11 mouse cellular contexts compared by ENCODE assay signal in the genomic region with DNA sequence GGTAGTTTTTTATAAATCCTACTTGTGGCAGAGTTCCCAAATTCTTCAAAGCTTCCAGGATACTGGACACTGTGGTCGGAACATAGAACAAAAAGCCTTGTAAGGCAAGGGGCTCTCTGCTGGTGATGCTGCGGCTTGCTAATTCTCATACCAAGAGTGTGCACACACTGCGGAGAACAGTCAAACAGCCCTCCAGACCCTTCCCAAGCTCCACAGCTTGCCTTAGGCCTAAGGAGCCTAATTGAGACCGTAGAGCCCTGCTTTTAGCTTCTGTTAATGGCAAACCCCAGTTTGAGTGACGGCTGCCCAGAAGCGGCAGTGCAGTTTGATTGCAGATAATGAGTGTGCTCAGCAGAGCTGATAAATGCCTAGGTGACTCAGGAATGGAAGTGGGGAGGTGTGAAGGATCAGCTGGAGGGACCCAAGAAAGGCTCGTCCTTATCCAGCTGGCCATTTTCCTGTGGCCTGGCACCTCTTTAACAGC. TPM values are rescaled to one million over a fixed set of nuclear protein-coding genes. Genes with fewer than 3 reads are reported as not detected.
A peak's percentile ranks its signal among the peaks of the same experiment; 100 is the strongest.
DNase-seq lines count a peak whose midpoint lies in the region; ATAC-seq lines count a peak whose summit lies in the region.
"Had no signal": no experiment of that assay in that cellular context is flagged by ENCODE, and none has a peak within 500 bp of the region (broad histone marks: within the 10 kb centered on the region; RNA-seq: fewer than 3 reads in every experiment).

No protein-coding gene starts in this region.

- H3K4me1 ChIP-seq in heart, embryonic 10.5 days, result peaks cover 24% of the 10 kb centered on the region
- H3K4me1 ChIP-seq in midbrain, embryonic 13.5 days (replicated peaks), result peaks cover 11% of the 10 kb centered on the region; the same call in 1 of the 2 replicates
- H3K4me1 ChIP-seq in midbrain, embryonic 10.5 days, result 0 out of 2 replicates have a peak, but pooled peaks cover 3% of the 10 kb centered on the region
- peaks cover 11% of the 10 kb centered on the region; the same call in 1 of the 2 replicates for H3K4me1 ChIP-seq in kidney, embryonic 14.5 days (ENCODE audit: control insufficient read depth, insufficient read depth, low read length)
- peaks cover 7% of the 10 kb centered on the region; the same call in 1 of the 2 replicates for H3K4me1 ChIP-seq in stomach, embryonic 15.5 days

- H3K9me3 ChIP-seq in heart, embryonic 10.5 days, result no peaks in the 10 kb centered on the region
- no peaks in the 10 kb centered on the region for H3K9me3 ChIP-seq in midbrain, embryonic 13.5 days
- H3K9me3 ChIP-seq in midbrain, embryonic 10.5 days (replicated peaks), result no peaks in the 10 kb centered on the region
- H3K9me3 ChIP-seq in kidney, embryonic 14.5 days (ENCODE audit: control insufficient read depth, low read length), result no peaks in the 10 kb centered on the region
- no peaks in the 10 kb centered on the region for H3K9me3 ChIP-seq in stomach, embryonic 15.5 days

- peak overlapping the region; percentile 79; the same call in 1 of the 2 replicates for H3K27ac ChIP-seq in heart, embryonic 10.5 days
- H3K27ac ChIP-seq in midbrain, embryonic 13.5 days, result peak overlapping the region; percentile 56; the same call in 1 of the 2 replicates
- no peak overlapping the region for H3K27ac ChIP-seq in midbrain, embryonic 10.5 days (replicated peaks)
- no peak overlapping the region for H3K27ac ChIP-seq in kidney, embryonic 14.5 days (ENCODE audit: low read depth, low read length)
- peak overlapping the region; percentile 35; the same call in 1 of the 2 replicates for H3K27ac ChIP-seq in stomach, embryonic 15.5 days

- peak; percentile 85 for ATAC-seq in midbrain, embryonic 13.5 days
- peak; percentile 41; the same call in 1 of the 2 replicates for ATAC-seq in kidney, embryonic 14.5 days (ENCODE audit: low FRiP score, low TSS enrichment)
- no peak; the same call in 1 of the 2 replicates for ATAC-seq in stomach, embryonic 15.5 days (ENCODE audit: insufficient read depth, low FRiP score, low read depth)
- ATAC-seq: CD4-positive, CD25-positive, alpha-beta regulatory T cell, adult 4 months had no signal

- 31% methylated on average over 7 of the region's 7 CpGs for WGBS in heart, embryonic 10.5 days
- 41% methylated on average over 7 of the region's 7 CpGs for WGBS in midbrain, embryonic 13.5 days
- WGBS in midbrain, embryonic 10.5 days, result 61% methylated on average over 7 of the region's 7 CpGs
- 44% methylated on average over 7 of the region's 7 CpGs for WGBS in kidney, embryonic 14.5 days
- WGBS in stomach, embryonic 15.5 days, result 45% methylated on average over 7 of the region's 7 CpGs

- no peak for DNase-seq in heart, embryonic 10.5 days (ENCODE audit: low spot score)
- DNase-seq in heart, postnatal 25 days (ENCODE audit: low spot score), result no peak
- no peak for DNase-seq in midbrain, embryonic 10.5 days (ENCODE audit: low spot score)
- no peak for DNase-seq in thymus, postnatal 36 days
- DNase-seq in layer of hippocampus, postnatal 14 days (ENCODE audit: low spot score in 2 of 2), result no peak
- DNase-seq: cerebellum, postnatal 36 days had no signal

- no peaks in the 10 kb centered on the region for H3K27me3 ChIP-seq in heart, embryonic 10.5 days (ENCODE audit: insufficient read depth, poor library complexity, severe bottlenecking)
- H3K27me3 ChIP-seq in midbrain, embryonic 13.5 days, result no peaks in the 10 kb centered on the region
- no peaks in the 10 kb centered on the region for H3K27me3 ChIP-seq in midbrain, embryonic 10.5 days (ENCODE audit: low read depth, poor library complexity, severe bottlenecking)
- no peaks in the 10 kb centered on the region for H3K27me3 ChIP-seq in kidney, embryonic 14.5 days (ENCODE audit: control insufficient read depth, insufficient read depth, low read length)
- H3K27me3 ChIP-seq in stomach, embryonic 15.5 days (replicated peaks), result no peaks in the 10 kb centered on the region

- H3K36me3 ChIP-seq in heart, embryonic 10.5 days, result no peaks in the 10 kb centered on the region
- H3K36me3 ChIP-seq in midbrain, embryonic 13.5 days, result no peaks in the 10 kb centered on the region
- H3K36me3 ChIP-seq in midbrain, embryonic 10.5 days, result no peaks in the 10 kb centered on the region
- no peaks in the 10 kb centered on the region for H3K36me3 ChIP-seq in kidney, embryonic 14.5 days (ENCODE audit: control insufficient read depth, insufficient read depth, low read length)
- H3K36me3 ChIP-seq in stomach, embryonic 15.5 days, result no peaks in the 10 kb centered on the region

- intact Hi-C loops in heart, postnatal 25 days (cut with DNase I), result no loop called here

- H3K4me2 ChIP-seq in midbrain, embryonic 13.5 days (replicated peaks), result no peak overlapping the region
- H3K4me2 ChIP-seq in kidney, embryonic 14.5 days (replicated peaks; ENCODE audit: low read depth, low read length), result no peak overlapping the region
- H3K4me2 ChIP-seq in stomach, embryonic 15.5 days, result no peak overlapping the region

- H3K9ac ChIP-seq in midbrain, embryonic 13.5 days (replicated peaks), result no peak overlapping the region
- H3K9ac ChIP-seq in kidney, embryonic 14.5 days (ENCODE audit: low read depth, low read length), result no peak overlapping the region
- no peak overlapping the region for H3K9ac ChIP-seq in stomach, embryonic 15.5 days

- no peak overlapping the region for H3K4me3 ChIP-seq in heart, embryonic 10.5 days
- H3K4me3 ChIP-seq in midbrain, embryonic 13.5 days (replicated peaks), result no peak overlapping the region
- no peak overlapping the region for H3K4me3 ChIP-seq in midbrain, embryonic 10.5 days
- H3K4me3 ChIP-seq in kidney, embryonic 14.5 days (ENCODE audit: low read length), result no peak overlapping the region
- no peak overlapping the region for H3K4me3 ChIP-seq in stomach, embryonic 15.5 days (replicated peaks)

RNA-seq across cellular contexts. Expression of a gene that starts 52.7 kb away (rescaled TPM):
- 0.29 and 0.36 TPM in 2 replicates for polyA plus RNA-seq in heart, embryonic 10.5 days (2016; fragmentation: Nextera tagmentation; extraction: Ambion mirVana)
- 1 to 10 TPM in 1 of 2 experiments, under 1 TPM in 1; 0.36 to 1.2 TPM for total RNA-seq in heart, postnatal 25 days (2021)
- polyA plus RNA-seq in midbrain, embryonic 13.5 days (2015; fragmentation: Nextera tagmentation; extraction: Ambion mirVana), result 9.7 and 10.4 TPM in 2 replicates
- 1.0 and 2.6 TPM in 2 replicates for polyA plus RNA-seq in midbrain, embryonic 10.5 days (2016; fragmentation: Nextera tagmentation; extraction: Ambion mirVana)
- 4.2 and 4.3 TPM in 2 replicates for polyA plus RNA-seq in kidney, embryonic 14.5 days (2014; fragmentation: Nextera tagmentation; extraction: Ambion mirVana)
- 0.57 and 1.7 TPM in 2 replicates for polyA plus RNA-seq in stomach, embryonic 15.5 days (2015; fragmentation: Nextera tagmentation; extraction: Ambion mirVana)
- 10 to 100 TPM; 61.0 to 72.8 TPM for total RNA-seq in layer of hippocampus, postnatal 14 days (2021)
- total RNA-seq: monocyte, adult 5-6 weeks had no signal

Comparison
In these comparisons a context has a peak if more than half of its experiments do, and no peak if none do; other contexts are left out.
1. H3K27ac ChIP-seq: peak in heart, embryonic 10.5 days (single experiment), midbrain, embryonic 13.5 days (single experiment) and stomach, embryonic 15.5 days (single experiment); none in midbrain, embryonic 10.5 days (single experiment) and kidney, embryonic 14.5 days (single experiment).